In the genomic region with DNA sequence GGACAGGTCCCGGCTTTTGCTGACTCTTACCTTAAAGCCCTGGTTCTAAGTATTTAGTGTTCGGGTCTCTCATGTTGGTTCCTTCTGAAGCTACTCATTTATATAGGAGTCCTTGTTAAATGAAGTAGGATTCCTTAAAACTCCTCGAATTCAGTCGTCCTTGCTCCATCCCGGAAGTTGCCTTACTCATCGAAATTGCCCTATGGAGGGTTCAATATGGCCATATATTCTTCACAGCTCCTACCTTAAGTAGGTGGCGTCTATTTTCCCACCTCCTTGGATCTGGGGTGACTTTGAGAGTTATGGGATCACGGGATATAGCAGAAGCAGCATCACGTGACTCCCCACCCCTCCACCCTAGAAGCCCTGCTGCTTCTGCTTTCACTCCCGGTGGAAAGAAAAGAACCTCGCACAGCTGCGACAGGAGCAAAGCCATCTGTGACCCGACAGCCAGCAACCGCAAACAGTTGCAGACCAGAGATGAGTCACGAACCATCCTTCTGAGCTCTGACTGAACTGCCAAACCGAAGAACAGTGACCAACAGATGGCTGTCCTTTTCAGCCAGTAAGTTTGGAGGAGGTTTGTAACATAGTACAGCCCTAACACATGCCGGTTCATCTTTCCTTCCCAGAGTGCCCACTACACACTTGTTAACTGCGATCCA, we compare ENCODE assay signal across 8 mouse cellular contexts. TPM values are rescaled to one million over a fixed set of nuclear protein-coding genes. Genes with fewer than 3 reads are reported as not detected.
DNase-seq lines count a peak whose midpoint lies in the region; ATAC-seq and TF ChIP-seq lines count a peak whose summit lies in the region.

No protein-coding gene starts in this region.

- 0 out of 2 replicates have a peak overlapping the region, but pooled peaks have one; percentile 27 for H3K9ac ChIP-seq in embryonic facial prominence, embryonic 13.5 days
- H3K9ac ChIP-seq in liver, postnatal 0 days (replicated peaks) = 0 out of 2 replicates have a peak overlapping the region, but pooled peaks have one; percentile 12
- H3K9ac ChIP-seq in neural tube, embryonic 13.5 days = no peak overlapping the region

- no peaks in the 10 kb centered on the region for H3K9me3 ChIP-seq in embryonic facial prominence, embryonic 13.5 days
- H3K9me3 ChIP-seq in liver, postnatal 0 days (ENCODE audit: low read length) = no peaks in the 10 kb centered on the region
- no peaks in the 10 kb centered on the region for H3K9me3 ChIP-seq in neural tube, embryonic 13.5 days

- ATAC-seq in embryonic facial prominence, embryonic 13.5 days (ENCODE audit: insufficient number of reproducible peaks, insufficient read depth, low FRiP score, low TSS enrichment, low read depth) = 0 out of 2 replicates have a peak, but pooled peaks have one; percentile 15
- peak; percentile 81 for ATAC-seq in liver, postnatal 0 days
- ATAC-seq in neural tube, embryonic 13.5 days (ENCODE audit: low read depth) = no peak

- H3K4me3 ChIP-seq in embryonic facial prominence, embryonic 13.5 days = peak overlapping the region; percentile 7; the same call in 1 of the 2 replicates
- H3K4me3 ChIP-seq in liver, postnatal 0 days (ENCODE audit: low read depth, low read length) = no peak overlapping the region
- H3K4me3 ChIP-seq in neural tube, embryonic 13.5 days = no peak overlapping the region

- 48% methylated on average over 18 of the region's 18 CpGs for WGBS in embryonic facial prominence, embryonic 13.5 days
- WGBS in liver, postnatal 0 days (ENCODE audit: insufficient replicate concordance) = 37% methylated on average over 18 of the region's 18 CpGs
- WGBS in neural tube, embryonic 13.5 days = 50% methylated on average over 18 of the region's 18 CpGs

- H3K4me2 ChIP-seq in embryonic facial prominence, embryonic 13.5 days = peak overlapping the region; percentile 45
- peak overlapping the region; percentile 44 for H3K4me2 ChIP-seq in liver, postnatal 0 days (ENCODE audit: low read depth, low read length)
- 0 out of 2 replicates have a peak overlapping the region, but pooled peaks have one; percentile 13 for H3K4me2 ChIP-seq in neural tube, embryonic 13.5 days

- H3K36me3 ChIP-seq in embryonic facial prominence, embryonic 13.5 days = no peaks in the 10 kb centered on the region
- no peaks in the 10 kb centered on the region for H3K36me3 ChIP-seq in liver, postnatal 0 days (replicated peaks; ENCODE audit: insufficient read depth, low read length)
- no peaks in the 10 kb centered on the region for H3K36me3 ChIP-seq in neural tube, embryonic 13.5 days

- peak; percentile 69 for DNase-seq in right cerebral cortex, adult 18-20 months
- no peak for DNase-seq in right cerebral cortex, postnatal 4 days
- peak; percentile 60 to 68 for DNase-seq in heart, postnatal 14 days
- peak; percentile 63 to 72 for DNase-seq in kidney, postnatal 4 days
- DNase-seq in liver, postnatal 0 days = peak; percentile 51
- DNase-seq in urinary bladder, postnatal 4 days (ENCODE audit: low spot score in 2 of 2) = peak; percentile 51 to 62

- intact Hi-C loops in heart, postnatal 14 days (cut with DNase I) = no loop called here

- TF ChIP-seq EP300 in liver, postnatal 0 days (IDR thresholded peaks at IDR 0.05; ENCODE audit: low read depth) = peak; percentile 39; the same call in 1 of the 2 replicates

- no peaks in the 10 kb centered on the region for H3K27me3 ChIP-seq in embryonic facial prominence, embryonic 13.5 days
- H3K27me3 ChIP-seq in liver, postnatal 0 days (ENCODE audit: insufficient read depth, low read length) = no peaks in the 10 kb centered on the region
- no peaks in the 10 kb centered on the region for H3K27me3 ChIP-seq in neural tube, embryonic 13.5 days

- peak overlapping the region; percentile 62 for H3K27ac ChIP-seq in embryonic facial prominence, embryonic 13.5 days
- H3K27ac ChIP-seq in liver, postnatal 0 days (ENCODE audit: low read depth) = peak overlapping the region; percentile 53
- H3K27ac ChIP-seq in neural tube, embryonic 13.5 days (replicated peaks) = 0 out of 2 replicates have a peak overlapping the region, but pooled peaks have one; percentile 5

- peaks cover 14% of the 10 kb centered on the region for H3K4me1 ChIP-seq in embryonic facial prominence, embryonic 13.5 days
- H3K4me1 ChIP-seq in liver, postnatal 0 days (ENCODE audit: insufficient read depth) = peaks cover 2% of the 10 kb centered on the region; the same call in 1 of the 2 replicates
- H3K4me1 ChIP-seq in neural tube, embryonic 13.5 days (replicated peaks) = peaks cover 8% of the 10 kb centered on the region

- TF ChIP-seq CTCF in liver, postnatal 0 days (IDR thresholded peaks at IDR 0.05; ENCODE audit: low read depth) = no peak

RNA-seq across cellular contexts. Expression of gene Gm47996, which starts 40.7 kb away (rescaled TPM):
- 0.30 TPM in 1 of 2 replicates, not detected in the other for polyA plus RNA-seq in embryonic facial prominence, embryonic 13.5 days (2015; fragmentation: Nextera tagmentation; extraction: Ambion mirVana)
- not detected for total RNA-seq in heart, postnatal 14 days (2021)
- 0.12 and 0.20 TPM in 2 replicates for polyA plus RNA-seq in liver, postnatal 0 days (2015; fragmentation: Nextera tagmentation; extraction: Ambion mirVana)
- not detected in 2 replicates for polyA plus RNA-seq in neural tube, embryonic 13.5 days (2015; fragmentation: Nextera tagmentation; extraction: Ambion mirVana)

RNA-seq across cellular contexts. Expression of gene 3110040M04Rik, which starts 46.7 kb away (rescaled TPM):
- polyA plus RNA-seq in embryonic facial prominence, embryonic 13.5 days (2015; fragmentation: Nextera tagmentation; extraction: Ambion mirVana) = not detected in 2 replicates
- not detected for total RNA-seq in heart, postnatal 14 days (2021)
- polyA plus RNA-seq in liver, postnatal 0 days (2015; fragmentation: Nextera tagmentation; extraction: Ambion mirVana) = 0.28 TPM in 1 of 2 replicates, not detected in the other
- not detected in 2 replicates for polyA plus RNA-seq in neural tube, embryonic 13.5 days (2015; fragmentation: Nextera tagmentation; extraction: Ambion mirVana)

RNA-seq across cellular contexts. Expression of gene Gm47995, which starts 52.4 kb away (rescaled TPM):
- polyA plus RNA-seq in embryonic facial prominence, embryonic 13.5 days (2015; fragmentation: Nextera tagmentation; extraction: Ambion mirVana) = not detected in 2 replicates
- not detected for total RNA-seq in heart, postnatal 14 days (2021)
- polyA plus RNA-seq in liver, postnatal 0 days (2015; fragmentation: Nextera tagmentation; extraction: Ambion mirVana) = 0.26 and 0.31 TPM in 2 replicates
- not detected in 2 replicates for polyA plus RNA-seq in neural tube, embryonic 13.5 days (2015; fragmentation: Nextera tagmentation; extraction: Ambion mirVana)

RNA-seq across cellular contexts. Expression of gene Gm8947, which starts 58.5 kb away (rescaled TPM):
- not detected in 2 replicates for polyA plus RNA-seq in embryonic facial prominence, embryonic 13.5 days (2015; fragmentation: Nextera tagmentation; extraction: Ambion mirVana)
- not detected for total RNA-seq in heart, postnatal 14 days (2021)
- polyA plus RNA-seq in liver, postnatal 0 days (2015; fragmentation: Nextera tagmentation; extraction: Ambion mirVana) = 0.28 and 0.37 TPM in 2 replicates
- not detected in 2 replicates for polyA plus RNA-seq in neural tube, embryonic 13.5 days (2015; fragmentation: Nextera tagmentation; extraction: Ambion mirVana)

Comparison
In these comparisons a context has a peak if more than half of its experiments do, and no peak if none do; other contexts are left out.
1. H3K27ac ChIP-seq: peak in every context shown above with its lines; median percentile 62 in embryonic facial prominence, embryonic 13.5 days; 53 in liver, postnatal 0 days; 5 in neural tube, embryonic 13.5 days.